In genomic region chr10:78574250-78575104, GRCm38 (mm10) we compare ENCODE assay signal across 8 mouse cellular contexts. TPM values are rescaled to one million over a fixed set of nuclear protein-coding genes. Genes with fewer than 3 reads are reported as not detected.
DNase-seq lines count a peak whose midpoint lies in the region; ATAC-seq and TF ChIP-seq lines count a peak whose summit lies in the region.

TSS of gene Ilvbl (plus strand) at chr10:78574346.

- TF ChIP-seq CTCF in bone marrow macrophage, adult 2 months (IDR thresholded peaks at IDR 0.05; ENCODE audit: low read depth, low read length) = no peak
- TF ChIP-seq CTCF in embryonic fibroblast, embryonic 13.5 days (IDR thresholded peaks at IDR 0.05; ENCODE audit: borderline replicate concordance, insufficient read depth, low read length) = no peak

- peak within 1 kb of the TSS; percentile 64 for H3K9ac ChIP-seq in kidney, embryonic 15.5 days

- TF ChIP-seq POLR2A in bone marrow macrophage, adult 2 months (IDR thresholded peaks at IDR 0.05; ENCODE audit: borderline replicate concordance, low read depth, low read length) = 0 out of 2 replicates have a peak, but pooled peaks have one; percentile 36
- TF ChIP-seq POLR2A in embryonic fibroblast, embryonic 13.5 days (IDR thresholded peaks at IDR 0.05; ENCODE audit: low read depth, low read length) = peak; percentile 73

- no peaks in the 10 kb centered on the region for H3K27me3 ChIP-seq in heart, embryonic 10.5 days (ENCODE audit: insufficient read depth, poor library complexity, severe bottlenecking)
- no peaks in the 10 kb centered on the region for H3K27me3 ChIP-seq in kidney, embryonic 15.5 days

- peak within 1 kb of the TSS; percentile 79 for H3K27ac ChIP-seq in bone marrow macrophage, adult 2 months (ENCODE audit: insufficient read depth, low read depth, low read length)
- H3K27ac ChIP-seq in embryonic fibroblast, embryonic 13.5 days (ENCODE audit: insufficient read depth, low read length) = peak within 1 kb of the TSS; percentile 82
- peak within 1 kb of the TSS; percentile 94 for H3K27ac ChIP-seq in heart, embryonic 10.5 days
- H3K27ac ChIP-seq in kidney, embryonic 15.5 days = peak within 1 kb of the TSS; percentile 92

- DNase-seq in A20 (ENCODE audit: low read depth, low spot score) = peak; percentile 97
- DNase-seq in heart, embryonic 10.5 days (ENCODE audit: low spot score) = peak; percentile 97
- DNase-seq in liver = peak; percentile 96
- DNase-seq in spleen, postnatal 4 days (ENCODE audit: low spot score in 2 of 2) = peak; percentile 93 to 95

- peak within 1 kb of the TSS; percentile 65 for H3K4me2 ChIP-seq in kidney, embryonic 15.5 days

- peaks cover 29% of the 10 kb centered on the region for H3K36me3 ChIP-seq in heart, embryonic 10.5 days
- H3K36me3 ChIP-seq in kidney, embryonic 15.5 days = peaks cover 26% of the 10 kb centered on the region

- WGBS in heart, embryonic 10.5 days = under 1% methylated on average over 51 of the region's 51 CpGs
- under 1% methylated on average over 51 of the region's 51 CpGs for WGBS in kidney, embryonic 15.5 days

- H3K4me1 ChIP-seq in bone marrow macrophage, adult 2 months (ENCODE audit: control insufficient read depth, insufficient read depth, low read length) = peaks cover 5% of the 10 kb centered on the region; the same call in 1 of the 2 replicates
- H3K4me1 ChIP-seq in embryonic fibroblast, embryonic 13.5 days (ENCODE audit: control insufficient read depth, insufficient read depth, low read length) = peaks cover 9% of the 10 kb centered on the region
- H3K4me1 ChIP-seq in heart, embryonic 10.5 days = peaks cover 10% of the 10 kb centered on the region; the same call in 1 of the 2 replicates
- H3K4me1 ChIP-seq in kidney, embryonic 15.5 days = peaks cover 8% of the 10 kb centered on the region

- peak; percentile 90 for ATAC-seq in kidney, embryonic 15.5 days (replicated peaks; ENCODE audit: low FRiP score)
- ATAC-seq in monocyte, adult 5-6 weeks (replicated peaks; ENCODE audit: insufficient number of reproducible peaks, low FRiP score, low TSS enrichment, poor library complexity, severe bottlenecking) = peak; percentile 83

- H3K4me3 ChIP-seq in bone marrow macrophage, adult 2 months (ENCODE audit: insufficient read depth, low read length) = peak within 1 kb of the TSS; percentile 72
- H3K4me3 ChIP-seq in embryonic fibroblast, embryonic 13.5 days (ENCODE audit: insufficient read depth, low read length) = peak within 1 kb of the TSS; percentile 70
- H3K4me3 ChIP-seq in heart, embryonic 10.5 days = peak within 1 kb of the TSS; percentile 71
- H3K4me3 ChIP-seq in kidney, embryonic 15.5 days (replicated peaks) = peak within 1 kb of the TSS; percentile 79

- H3K9me3 ChIP-seq in heart, embryonic 10.5 days = no peaks in the 10 kb centered on the region
- H3K9me3 ChIP-seq in kidney, embryonic 15.5 days (replicated peaks) = no peaks in the 10 kb centered on the region

RNA-seq across cellular contexts. Expression of gene Ilvbl, which starts in this region (rescaled TPM):
- 34.4 and 37.0 TPM in 2 replicates for polyA plus RNA-seq in bone marrow macrophage, adult 2 months (2012; ENCODE audit: insufficient read depth, insufficient read length, missing spikeins)
- polyA plus RNA-seq in embryonic fibroblast, embryonic 13.5 days (2011; ENCODE audit: insufficient read length, low read depth, missing spikeins) = 42.7 and 55.5 TPM in 2 replicates
- 41.3 and 43.1 TPM in 2 replicates for polyA plus RNA-seq in heart, embryonic 10.5 days (2016; fragmentation: Nextera tagmentation; extraction: Ambion mirVana)
- polyA plus RNA-seq in kidney, embryonic 15.5 days (2015; fragmentation: Nextera tagmentation; extraction: Ambion mirVana) = 45.3 and 50.3 TPM in 2 replicates
- 26.1 to 44.1 TPM (median 30.4 TPM) in 3 replicates for total RNA-seq in monocyte, adult 5-6 weeks (2017)

Comparison
In these comparisons a context has a peak if more than half of its experiments do, and no peak if none do; other contexts are left out.
1. Peak in every context shown above with its lines: DNase-seq, ATAC-seq, H3K4me3 ChIP-seq and H3K27ac ChIP-seq.